ENCODE assay signal across 8 mouse cellular contexts in genomic region chr11:31845111-31845510, GRCm38 (mm10). TPM values are rescaled to one million over a fixed set of nuclear protein-coding genes. Genes with fewer than 3 reads are reported as not detected.
A peak's percentile ranks its signal among the peaks of the same experiment; 100 is the strongest.
DNase-seq lines count a peak whose midpoint lies in the region; ATAC-seq and TF ChIP-seq lines count a peak whose summit lies in the region.
"Not testable (repeated sequence)": the region's sequence is repeated elsewhere in the genome, so short reads cannot be mapped to it uniquely, and the experiment has no call there.

No protein-coding gene starts in this region.

- H3K4me2 ChIP-seq in liver, embryonic 12.5 days; liver, embryonic 16.5 days (ENCODE audit: low read depth, low read length): not testable (repeated sequence)
- H3K4me2 ChIP-seq in liver, embryonic 14.5 days (ENCODE audit: low read depth) = peak overlapping the region; percentile 69

- not testable (repeated sequence) for H3K4me3 ChIP-seq in forebrain, embryonic 10.5 days; hindbrain, embryonic 10.5 days; liver, embryonic 12.5 days; liver, embryonic 14.5 days (ENCODE audit: insufficient read depth in 1 of 2, low read depth in 2 of 2, low read length in 2 of 2); liver, embryonic 16.5 days (ENCODE audit: low read depth, low read length); midbrain, embryonic 10.5 days

- peaks cover 21% of the 10 kb centered on the region for H3K4me1 ChIP-seq in forebrain, embryonic 10.5 days
- peaks cover 30% of the 10 kb centered on the region for H3K4me1 ChIP-seq in hindbrain, embryonic 10.5 days (replicated peaks)
- peaks cover 75% of the 10 kb centered on the region for H3K4me1 ChIP-seq in liver, embryonic 12.5 days
- H3K4me1 ChIP-seq in liver, embryonic 14.5 days (replicated peaks; ENCODE audit: control insufficient read depth in 2 of 2, insufficient read depth in 2 of 2, low read length in 1 of 2) = peaks cover 52 to 60% of the 10 kb centered on the region in 2 experiments
- H3K4me1 ChIP-seq in liver, embryonic 16.5 days (ENCODE audit: control insufficient read depth, low read depth, low read length) = peaks cover 50% of the 10 kb centered on the region
- peaks cover 20% of the 10 kb centered on the region for H3K4me1 ChIP-seq in midbrain, embryonic 10.5 days

- peak overlapping the region; percentile 72 for H3K9ac ChIP-seq in liver, embryonic 12.5 days
- peak overlapping the region; percentile 77 for H3K9ac ChIP-seq in liver, embryonic 14.5 days (replicated peaks)
- peak overlapping the region; percentile 66 for H3K9ac ChIP-seq in liver, embryonic 16.5 days (ENCODE audit: low read depth, low read length)

- not testable (repeated sequence) for H3K9me3 ChIP-seq in forebrain, embryonic 10.5 days; hindbrain, embryonic 10.5 days; liver, embryonic 12.5 days (replicated peaks); liver, embryonic 14.5 days (ENCODE audit: control insufficient read depth, low read length); liver, embryonic 16.5 days (replicated peaks; ENCODE audit: control insufficient read depth, low read length); midbrain, embryonic 10.5 days (replicated peaks)

- not testable (repeated sequence) for DNase-seq in forebrain, embryonic 10.5 days (ENCODE audit: extremely low spot score, low spot score); hindbrain, embryonic 10.5 days (ENCODE audit: low spot score); midbrain, embryonic 10.5 days (ENCODE audit: low spot score)
- peak; percentile 73 for DNase-seq in heart, adult 11 months
- DNase-seq in liver, embryonic 14.5 days (ENCODE audit: low read depth in 3 of 3, low spot score in 3 of 3) = peak in 2 of 3 experiments; percentile 49 to 56

- 0 out of 2 replicates have a peak, but pooled peaks have one; percentile 20 for TF ChIP-seq EP300 in liver, embryonic 14.5 days (IDR thresholded peaks at IDR 0.05; ENCODE audit: low read depth)

- H3K27ac ChIP-seq in forebrain, embryonic 10.5 days = peak overlapping the region; percentile 56
- H3K27ac ChIP-seq in hindbrain, embryonic 10.5 days = peak overlapping the region; percentile 70
- peak overlapping the region; percentile 99 for H3K27ac ChIP-seq in liver, embryonic 12.5 days
- H3K27ac ChIP-seq in liver, embryonic 14.5 days = peak overlapping the region; percentile 99
- peak overlapping the region; percentile 99 for H3K27ac ChIP-seq in liver, embryonic 16.5 days (ENCODE audit: low read length)
- 0 out of 2 replicates have a peak overlapping the region, but pooled peaks have one; percentile 61 for H3K27ac ChIP-seq in midbrain, embryonic 10.5 days (replicated peaks)

- not testable (repeated sequence) for H3K27me3 ChIP-seq in forebrain, embryonic 10.5 days (ENCODE audit: poor library complexity, severe bottlenecking); hindbrain, embryonic 10.5 days (ENCODE audit: insufficient read depth, poor library complexity, severe bottlenecking); liver, embryonic 12.5 days (replicated peaks); liver, embryonic 14.5 days (ENCODE audit: control insufficient read depth, insufficient read depth, low read length); liver, embryonic 16.5 days (ENCODE audit: control insufficient read depth, insufficient read depth, low read depth, low read length); midbrain, embryonic 10.5 days (ENCODE audit: low read depth, poor library complexity, severe bottlenecking)

- ATAC-seq in liver, embryonic 12.5 days; liver, embryonic 14.5 days (ENCODE audit: insufficient read depth); liver, embryonic 16.5 days (ENCODE audit: low read depth): not testable (repeated sequence)
- peak; percentile 43 for ATAC-seq in megakaryocyte, adult 5-6 weeks (ENCODE audit: poor library complexity, severe bottlenecking)

- H3K36me3 ChIP-seq in forebrain, embryonic 10.5 days (replicated peaks); hindbrain, embryonic 10.5 days; liver, embryonic 12.5 days; liver, embryonic 14.5 days (replicated peaks; ENCODE audit: control insufficient read depth, insufficient read depth, low read depth); liver, embryonic 16.5 days (ENCODE audit: control insufficient read depth, insufficient read depth); midbrain, embryonic 10.5 days: not testable (repeated sequence)

- not testable (repeated sequence) for TF ChIP-seq CTCF in liver, embryonic 14.5 days (IDR thresholded peaks at IDR 0.05; ENCODE audit: low read depth)

- WGBS in forebrain, embryonic 10.5 days = 91% methylated on average over 1 of the region's 1 CpGs
- 95% methylated on average over 1 of the region's 1 CpGs for WGBS in hindbrain, embryonic 10.5 days
- 83% methylated on average over 1 of the region's 1 CpGs for WGBS in liver, embryonic 12.5 days (ENCODE audit: insufficient replicate concordance)
- WGBS in liver, embryonic 14.5 days (ENCODE audit: insufficient replicate concordance) = 71% methylated on average over 1 of the region's 1 CpGs
- 86% methylated on average over 1 of the region's 1 CpGs for WGBS in liver, embryonic 16.5 days (ENCODE audit: insufficient replicate concordance)
- 91% methylated on average over 1 of the region's 1 CpGs for WGBS in midbrain, embryonic 10.5 days

RNA-seq across cellular contexts. Expression of gene Cpeb4, which starts 26.9 kb away (rescaled TPM):
- 2.4 and 2.5 TPM in 2 replicates for polyA plus RNA-seq in forebrain, embryonic 10.5 days (2016; fragmentation: Nextera tagmentation; extraction: Ambion mirVana)
- 5.4 and 6.0 TPM in 2 replicates for polyA plus RNA-seq in hindbrain, embryonic 10.5 days (2016; fragmentation: Nextera tagmentation; extraction: Ambion mirVana)
- polyA plus RNA-seq in liver, embryonic 12.5 days (2016; fragmentation: Nextera tagmentation; extraction: Ambion mirVana) = 21.5 and 24.7 TPM in 2 replicates
- polyA plus RNA-seq in liver, embryonic 14.5 days (2012; rRNA removed) = 21.5 and 25.1 TPM in 2 replicates
- polyA plus RNA-seq in liver, embryonic 14.5 days (2014; fragmentation: Nextera tagmentation; extraction: Ambion mirVana) = 28.7 and 29.4 TPM in 2 replicates
- polyA plus RNA-seq in liver, embryonic 16.5 days (2015; fragmentation: Nextera tagmentation; extraction: Ambion mirVana) = 20.8 and 21.0 TPM in 2 replicates
- total RNA-seq in megakaryocyte, adult 5-6 weeks (2015) = 25.3 and 27.1 TPM in 2 replicates
- 17.7 and 22.8 TPM in 2 replicates for total RNA-seq in megakaryocyte, adult 5-6 weeks (2017)
- 3.5 and 5.6 TPM in 2 replicates for polyA plus RNA-seq in midbrain, embryonic 10.5 days (2016; fragmentation: Nextera tagmentation; extraction: Ambion mirVana)
